Mouse (Mus musculus) right cerebral cortex, postnatal 36 days (tissue): ENCODE results near the gene Reep3.
A peak's percentile ranks its signal among the peaks of the same experiment; 100 is the strongest.

Experiments
- DNase-seq, 2 experiments: peaks; one replicate each; pipeline ENCODE4 v3.0.0; 2022; ENCODE audit warnings: low spot score in 2 of 2, mixed read lengths in 1 of 2

Gene Reep3

DNA sequence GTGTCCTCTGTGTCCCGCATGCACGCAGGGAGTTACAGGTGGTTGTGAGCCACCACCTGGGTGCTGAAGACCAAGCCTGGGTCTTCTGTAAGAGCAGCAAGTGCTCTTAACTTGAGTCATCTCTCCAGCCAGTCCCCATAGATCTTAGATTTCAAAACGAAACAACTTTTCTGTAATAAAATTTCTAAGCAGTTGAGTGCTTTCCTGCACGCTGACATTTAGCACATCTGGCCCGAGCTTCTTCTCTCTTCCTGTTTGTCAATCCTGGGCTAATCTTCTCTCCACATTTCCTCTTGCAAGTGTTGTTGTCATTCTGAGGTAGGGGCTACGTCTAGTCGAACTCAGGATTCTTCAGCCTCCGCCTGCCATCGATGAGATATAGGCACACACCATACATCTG is 44.3 kb downstream of the Reep3 start:
- DNase-seq = no peak

DNA sequence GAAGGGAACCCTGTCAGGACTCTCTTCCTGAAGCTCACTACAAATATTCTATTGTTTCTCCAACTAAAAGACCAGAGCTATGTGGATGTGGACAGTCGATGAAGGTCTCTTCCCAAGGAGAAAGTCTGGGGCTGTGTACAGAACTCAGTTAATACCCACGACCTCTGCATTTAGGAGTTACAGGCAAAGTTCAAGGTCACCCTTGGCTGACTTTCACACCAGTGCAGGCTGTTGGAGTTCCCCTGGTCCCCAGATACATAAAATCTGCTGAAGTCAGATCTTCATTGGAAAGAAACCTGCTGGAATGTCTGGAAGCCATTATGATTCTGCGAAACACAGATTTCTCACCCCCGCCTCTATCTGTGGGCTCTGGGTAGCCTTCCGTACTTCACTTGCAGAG is 45.3 kb downstream of the Reep3 start:
- DNase-seq = no peak

DNA sequence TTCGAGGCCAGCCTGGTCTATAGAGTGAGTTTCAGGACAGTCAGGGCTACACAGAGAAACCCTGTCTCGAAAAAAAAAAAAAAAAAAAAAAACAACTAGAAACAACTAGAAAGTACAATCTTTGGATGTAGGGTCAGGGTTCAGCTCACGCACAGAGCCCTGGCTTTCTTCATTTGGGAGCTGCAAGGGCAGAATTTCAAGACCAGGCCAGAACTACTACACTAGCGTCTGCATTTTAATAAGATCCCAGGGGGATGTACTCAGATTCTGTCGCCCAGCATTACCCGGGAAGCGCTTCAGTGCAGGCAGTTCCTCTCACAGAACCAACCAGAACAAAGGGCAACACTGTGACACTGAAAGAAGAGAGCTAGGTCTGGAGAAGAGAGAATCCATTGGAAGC is 46.0 kb downstream of the Reep3 start:
- DNase-seq = no peak

DNA sequence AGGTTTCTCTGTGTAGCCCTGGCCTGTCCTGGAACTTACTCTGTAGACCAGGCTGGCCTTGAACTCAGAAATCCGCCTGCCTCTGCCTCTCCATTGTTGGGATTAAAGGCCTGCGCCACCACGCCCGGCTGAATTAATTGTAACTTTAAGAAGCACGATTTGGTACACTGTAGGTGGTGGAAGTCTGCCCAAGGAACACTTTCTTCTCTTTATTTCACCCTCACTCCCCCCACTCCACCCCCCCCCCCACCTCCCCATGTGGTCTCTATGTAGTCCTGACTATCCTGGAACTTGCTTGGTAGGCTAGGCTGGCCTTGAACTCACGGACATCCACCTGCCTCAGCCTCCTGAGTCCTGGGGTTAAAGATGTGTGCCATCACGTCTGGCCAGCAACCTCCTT is 47.1 kb downstream of the Reep3 start:
- no peak for DNase-seq

DNA sequence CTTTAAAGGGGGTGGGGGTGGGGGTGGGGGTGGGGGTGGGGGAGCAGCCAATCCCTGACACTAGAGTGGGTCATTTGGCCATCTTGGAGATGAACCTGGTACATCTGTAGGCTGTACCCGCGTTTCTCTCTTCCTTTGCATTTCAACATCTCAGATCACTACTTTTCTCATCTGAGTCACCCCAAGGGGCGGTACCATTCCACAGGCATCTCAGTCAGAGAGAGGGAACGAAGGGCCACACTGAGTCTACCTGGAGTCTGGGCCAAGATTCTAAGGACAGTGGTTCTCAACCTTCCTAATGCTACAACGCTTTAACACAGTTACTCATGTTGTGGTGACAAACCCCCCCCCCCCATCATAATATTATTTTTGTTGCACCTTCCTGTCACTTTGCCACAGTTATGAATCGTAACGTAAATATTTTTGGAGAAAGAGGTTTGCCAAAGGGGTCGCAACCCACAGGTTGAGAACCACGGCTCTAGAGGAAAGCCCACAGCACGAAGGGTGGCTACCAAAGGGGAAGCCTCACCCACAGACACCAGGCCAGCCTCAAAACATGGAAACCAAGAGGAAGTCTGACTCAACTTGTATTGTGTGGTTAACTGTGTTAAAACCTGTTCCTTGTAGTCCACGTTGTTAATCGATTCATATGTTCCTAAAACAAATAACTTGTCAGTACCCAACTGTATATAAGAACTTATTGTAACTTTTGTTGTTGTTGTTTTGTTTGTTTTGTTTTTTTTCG is 47.7 kb downstream of the Reep3 start:
- DNase-seq = no peak

DNA sequence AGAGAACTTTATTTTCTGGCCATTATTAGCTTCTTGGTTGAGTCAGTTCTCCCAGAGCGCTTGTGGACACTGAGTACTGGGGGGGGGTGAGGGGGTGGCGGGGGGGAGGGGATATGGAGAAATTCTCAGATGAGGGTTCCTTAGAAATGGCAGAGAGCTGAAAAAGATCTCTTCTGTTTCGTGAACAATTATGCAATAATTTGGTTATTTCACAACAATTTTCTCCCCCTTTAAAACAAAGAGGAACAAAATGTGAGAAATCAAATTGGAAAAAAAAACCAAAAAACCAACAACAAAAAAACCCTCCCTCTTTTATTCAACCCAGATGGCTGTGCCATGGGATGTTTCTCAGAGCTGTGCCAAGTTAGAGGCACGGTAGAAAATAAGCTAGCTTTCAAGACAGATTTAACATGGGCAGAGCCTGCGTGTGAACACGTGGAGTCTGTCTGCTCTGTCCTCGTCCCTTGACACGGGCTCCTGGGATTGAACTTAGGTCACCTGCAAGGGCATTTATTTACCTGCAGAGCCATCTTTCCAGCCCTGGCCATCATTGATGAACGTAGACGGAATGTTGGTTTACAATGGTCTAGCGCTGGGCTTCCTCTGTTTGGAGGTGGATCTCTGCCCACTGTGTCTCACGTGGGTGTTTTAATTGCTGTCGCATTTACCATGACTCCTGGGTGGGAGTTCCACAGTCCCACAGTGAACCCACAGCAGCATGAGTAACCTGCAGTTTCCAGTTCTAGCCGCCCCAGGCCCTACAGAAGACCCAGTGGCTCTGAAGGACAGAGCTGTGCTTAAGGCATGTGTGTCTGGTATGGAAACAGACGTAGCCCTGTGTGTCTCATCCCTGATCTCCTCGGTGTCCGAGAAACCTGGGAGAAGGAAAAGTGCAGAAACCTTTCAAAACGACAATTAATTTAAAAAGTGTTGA is 48.8 kb downstream of the Reep3 start:
- no peak for DNase-seq

DNA sequence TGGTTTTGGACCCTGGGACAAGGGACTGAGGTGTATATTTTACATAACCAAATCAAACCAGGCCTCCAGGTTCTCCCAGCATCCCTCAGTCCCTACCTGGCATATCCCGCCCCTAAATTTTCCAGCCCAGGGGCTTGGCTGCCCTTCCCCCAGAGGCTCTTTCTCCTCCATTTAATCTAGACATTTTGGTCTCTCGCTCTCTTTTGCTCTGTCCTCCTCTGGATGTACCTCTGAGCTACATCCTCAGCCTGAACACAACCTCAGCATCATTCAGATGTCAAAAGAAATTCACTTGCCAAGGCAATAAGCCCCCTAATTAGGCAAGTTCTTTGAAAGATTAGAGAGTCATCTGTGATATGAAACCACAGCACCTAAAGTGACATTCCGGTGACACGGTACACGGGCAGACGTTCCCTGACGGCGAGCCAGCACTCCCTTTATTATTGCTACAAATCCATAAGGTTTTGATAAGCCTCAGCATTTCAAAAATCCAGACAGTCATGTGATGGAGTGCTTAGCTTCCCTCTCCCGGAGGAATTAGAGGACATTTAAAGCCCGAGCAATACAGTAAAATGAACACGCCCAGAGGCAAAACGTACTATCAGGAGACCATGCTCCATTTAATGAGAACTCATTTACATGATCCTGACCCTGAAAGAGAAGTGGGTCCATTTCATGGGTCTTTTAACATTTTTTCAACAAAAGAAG is 51.4 kb downstream of the Reep3 start:
- DNase-seq = no peak

DNA sequence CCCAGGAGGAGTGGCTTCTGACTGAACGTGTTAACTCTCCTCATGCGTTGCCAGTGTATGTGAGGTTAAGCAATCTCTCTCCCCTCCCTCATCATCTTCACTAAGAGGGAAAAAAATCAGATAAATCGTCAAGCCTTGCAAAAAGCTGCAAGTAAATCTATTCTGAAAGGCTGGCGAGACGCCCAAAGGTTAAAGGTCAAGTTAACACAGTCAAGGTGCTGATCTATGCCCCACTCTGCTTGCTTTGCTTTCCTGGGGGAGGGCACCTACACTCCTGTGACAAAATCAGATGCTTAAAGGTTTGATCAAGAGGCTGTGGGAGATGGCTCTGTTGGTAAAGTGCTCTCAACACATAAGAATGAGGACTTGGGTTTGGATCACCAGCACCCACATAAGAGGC is 52.4 kb downstream of the Reep3 start:
- DNase-seq = no peak

DNA sequence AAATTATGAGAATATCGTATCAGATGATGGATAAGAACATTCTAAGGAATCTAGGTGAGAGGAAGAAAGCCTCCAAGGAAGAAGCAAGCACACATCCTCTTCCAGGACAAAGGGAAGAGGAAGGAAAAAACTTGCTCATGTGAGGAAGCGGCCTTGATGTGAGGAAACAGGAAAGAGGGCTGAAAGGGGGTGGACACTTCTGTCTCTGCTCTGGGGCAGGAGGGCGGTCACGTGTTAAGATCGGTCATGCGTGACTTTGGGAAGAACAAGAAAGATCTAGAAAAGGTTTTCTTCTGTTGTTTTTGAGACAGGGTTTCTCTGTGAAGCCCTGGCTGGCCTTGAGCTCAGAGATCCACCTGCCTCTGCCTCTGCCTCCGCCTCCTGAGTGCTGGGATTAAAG is 53.5 kb downstream of the Reep3 start:
- no peak for DNase-seq

DNA sequence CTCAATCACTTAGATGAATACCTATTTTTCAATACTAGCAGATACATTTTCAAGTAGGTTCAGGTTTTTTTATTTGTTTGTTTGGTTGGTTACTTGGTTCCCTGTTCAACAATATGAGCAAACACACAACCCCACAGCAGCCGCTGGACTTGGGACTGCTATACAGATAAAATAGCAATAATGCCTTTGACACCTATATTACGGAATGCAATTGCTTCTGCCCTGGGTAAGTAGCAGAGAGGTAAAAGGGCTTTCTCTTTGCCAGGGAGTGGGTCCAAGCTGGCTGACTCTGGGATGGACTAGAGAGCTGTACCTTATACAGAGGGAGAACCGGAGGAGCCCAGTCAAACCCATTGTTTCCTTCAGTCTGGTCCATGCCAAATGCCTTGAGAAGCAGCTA is 56.3 kb downstream of the Reep3 start:
- no peak for DNase-seq

DNA sequence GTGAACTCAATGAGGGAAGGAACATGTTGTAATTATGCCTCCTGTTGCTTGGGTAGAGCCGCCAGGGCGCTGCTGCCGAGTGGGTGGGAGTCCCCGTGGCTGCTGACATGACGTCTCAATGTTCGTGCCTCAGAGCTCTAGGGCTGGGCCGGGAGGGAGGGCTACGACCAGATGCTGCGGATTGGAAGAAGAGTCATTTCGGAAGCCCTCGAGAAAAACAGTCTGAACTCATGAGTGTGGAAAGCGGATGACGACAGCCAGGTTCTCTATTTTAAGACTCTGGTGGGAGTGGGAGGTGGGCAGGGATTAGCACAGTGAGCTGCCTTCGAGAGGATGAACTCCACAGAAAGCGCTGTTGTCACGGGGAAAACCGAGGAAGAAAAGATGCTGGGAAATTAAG is 57.7 kb downstream of the Reep3 start:
- DNase-seq = peak; percentile 68 to 85

DNA sequence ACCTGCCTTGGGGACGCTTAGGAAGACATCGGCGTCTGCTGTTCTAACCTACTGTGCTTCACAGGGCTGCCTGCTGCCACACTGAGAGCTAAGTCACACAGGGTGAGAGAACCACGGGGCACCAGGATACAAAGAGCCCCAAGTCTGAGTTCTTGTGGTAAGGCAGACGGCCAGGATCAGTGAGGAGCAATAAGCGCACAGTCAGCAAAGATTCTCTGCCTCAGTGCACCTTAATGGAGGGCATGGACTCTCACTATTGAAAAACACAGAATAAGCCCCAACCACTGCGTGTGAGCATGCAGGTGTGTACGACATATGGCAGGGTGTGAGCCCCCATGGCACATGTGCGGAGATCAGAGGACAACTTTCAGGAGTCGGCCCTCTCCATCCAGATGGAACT is 60.2 kb downstream of the Reep3 start:
- no peak for DNase-seq

DNA sequence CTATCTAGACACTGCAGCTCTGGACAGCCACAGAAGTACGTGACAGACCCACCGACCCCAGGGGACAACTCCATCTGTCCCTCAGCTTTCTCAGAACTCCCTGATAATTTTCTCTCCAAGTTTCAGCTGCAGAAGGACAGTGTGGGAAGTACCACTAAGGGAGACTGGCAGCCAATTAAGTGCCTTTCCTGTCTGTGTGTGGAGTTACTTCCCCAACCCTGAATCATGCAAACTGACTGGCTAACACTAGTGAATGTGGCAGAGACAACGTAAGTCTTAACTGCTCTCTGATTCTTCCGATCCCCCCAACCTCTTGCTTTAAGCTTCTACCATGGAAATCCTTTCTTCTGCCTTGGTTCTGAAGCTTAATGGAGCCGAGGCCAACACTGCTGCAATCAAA is 60.6 kb downstream of the Reep3 start:
- no peak for DNase-seq

DNA sequence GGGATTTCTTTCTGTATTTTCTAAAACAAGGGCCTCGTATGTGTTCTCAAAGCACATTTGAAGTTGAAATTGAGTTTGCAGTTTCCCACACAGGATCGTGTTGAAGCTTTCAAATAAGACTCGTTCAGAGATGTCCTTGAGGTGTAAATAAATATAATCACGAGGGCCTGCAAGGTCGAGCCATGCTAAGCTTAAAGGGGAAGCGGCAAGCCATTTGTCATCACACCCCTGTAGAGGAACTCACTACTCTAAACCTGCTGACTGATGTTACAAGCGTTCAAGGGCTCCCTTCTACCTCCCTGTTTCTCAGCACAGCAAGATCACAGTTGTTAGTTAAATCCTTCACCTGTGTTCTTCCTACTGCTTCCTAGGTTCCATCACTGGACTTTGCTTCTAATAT is 65.6 kb downstream of the Reep3 start:
- DNase-seq = no peak

DNA sequence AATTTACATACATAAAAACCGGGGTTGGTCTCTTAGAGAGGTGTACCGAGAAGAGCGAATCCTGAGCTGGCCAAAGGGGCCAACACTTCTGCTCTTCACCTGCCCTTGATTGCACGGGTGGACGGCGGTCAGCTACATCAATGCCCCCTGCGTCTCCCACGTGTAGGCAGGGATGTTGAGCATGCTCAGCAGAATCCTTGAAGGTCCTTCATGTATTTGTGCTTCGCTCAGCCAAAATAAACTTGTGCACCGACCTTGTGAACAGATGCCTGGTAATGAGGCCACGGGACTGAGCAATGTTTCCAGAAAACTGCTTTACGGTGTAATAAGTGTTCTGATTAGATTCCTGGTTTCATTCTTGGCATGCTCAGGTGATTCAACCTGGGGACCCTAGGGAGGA is 67.4 kb downstream of the Reep3 start:
- DNase-seq = no peak

DNA sequence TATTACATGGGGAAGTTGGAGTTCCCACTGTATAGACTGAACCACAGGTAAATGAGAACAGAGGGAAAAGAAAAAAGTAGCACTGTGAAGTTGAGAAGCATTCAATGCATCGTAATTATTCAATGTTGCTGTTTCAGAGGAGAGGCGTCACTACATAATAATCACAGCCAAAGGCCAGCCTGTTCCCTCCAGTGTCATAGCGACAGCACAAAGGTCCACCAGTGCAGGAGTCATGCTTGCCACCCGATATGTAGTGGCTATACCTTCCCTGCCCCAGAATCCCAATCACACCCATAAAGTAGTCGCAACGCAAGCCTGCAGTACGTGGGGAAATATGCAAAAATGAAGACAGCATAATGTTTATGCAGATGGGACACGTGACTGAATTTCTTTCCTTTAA is 70.4 kb downstream of the Reep3 start:
- no peak for DNase-seq

DNA sequence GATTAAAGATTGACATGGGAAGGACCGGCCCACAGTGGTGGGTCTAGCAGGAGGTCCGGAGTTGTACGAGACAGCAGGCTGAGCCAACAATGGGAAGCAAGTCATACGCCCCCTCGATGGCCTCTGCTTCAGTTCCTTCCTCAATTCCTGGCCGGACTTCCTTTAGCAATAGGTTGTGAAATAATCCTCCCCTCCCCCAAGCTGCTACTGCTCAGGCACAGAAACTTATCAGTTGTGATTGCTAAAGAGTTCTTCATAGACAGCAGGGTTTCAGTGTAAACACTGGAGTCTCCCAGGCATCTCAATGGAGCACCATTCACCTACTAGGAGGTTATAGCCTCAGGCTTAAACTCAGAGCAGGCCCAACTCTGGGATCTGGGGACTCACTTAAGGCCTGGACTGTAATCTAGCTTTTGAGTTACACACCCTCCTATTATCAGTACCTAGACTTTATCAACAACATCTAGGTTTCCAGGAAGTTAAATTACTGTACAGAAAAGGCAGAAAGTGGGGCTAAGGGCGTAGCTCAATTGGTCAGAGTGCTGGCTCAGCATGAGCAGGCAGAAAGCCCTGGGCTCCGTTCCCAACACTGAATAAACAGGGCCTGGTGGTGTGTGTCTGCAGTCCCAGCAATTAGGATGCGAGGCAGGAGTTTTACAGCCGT is 71.0 kb downstream of the Reep3 start:
- peak in 1 of 2 experiments; percentile 38 for DNase-seq

DNA sequence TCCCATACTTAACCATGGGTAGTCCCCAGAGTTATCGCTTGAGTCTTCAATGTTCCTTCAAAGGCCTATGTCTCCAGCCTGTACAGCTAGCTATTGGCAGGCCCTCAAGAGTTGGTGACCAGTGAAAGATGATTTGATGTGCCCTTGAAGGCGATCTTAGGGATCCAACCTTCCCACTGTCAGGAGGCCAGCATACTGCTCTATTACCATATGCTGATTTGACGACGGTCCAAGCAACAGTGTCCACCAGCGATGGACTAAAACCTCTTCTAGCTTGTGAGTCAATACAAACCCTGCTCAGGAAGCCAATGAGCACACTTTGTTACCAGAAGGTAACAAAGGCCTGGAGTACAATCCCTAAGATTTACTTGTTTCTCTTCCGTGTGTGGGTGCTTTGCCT is 72.4 kb downstream of the Reep3 start:
- DNase-seq = no peak

DNA sequence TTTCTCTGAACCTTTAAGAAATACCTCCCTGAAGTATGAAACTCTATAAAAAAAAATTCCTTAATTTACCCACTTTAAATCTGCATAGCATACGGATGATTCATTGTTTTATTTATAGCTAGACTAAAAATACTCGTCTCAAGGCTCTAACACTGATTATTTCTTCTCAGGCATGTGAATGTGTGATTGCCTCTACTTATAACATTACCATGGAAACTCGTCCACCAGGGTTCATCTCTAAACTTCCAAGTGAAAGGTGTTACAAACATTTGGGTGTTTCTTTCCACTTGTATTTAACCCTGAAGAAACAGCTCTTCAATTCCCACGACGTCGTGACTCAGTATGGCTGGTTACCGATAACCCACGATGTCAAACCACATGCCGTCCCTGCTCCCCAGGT is 73.7 kb downstream of the Reep3 start:
- DNase-seq = no peak

DNA sequence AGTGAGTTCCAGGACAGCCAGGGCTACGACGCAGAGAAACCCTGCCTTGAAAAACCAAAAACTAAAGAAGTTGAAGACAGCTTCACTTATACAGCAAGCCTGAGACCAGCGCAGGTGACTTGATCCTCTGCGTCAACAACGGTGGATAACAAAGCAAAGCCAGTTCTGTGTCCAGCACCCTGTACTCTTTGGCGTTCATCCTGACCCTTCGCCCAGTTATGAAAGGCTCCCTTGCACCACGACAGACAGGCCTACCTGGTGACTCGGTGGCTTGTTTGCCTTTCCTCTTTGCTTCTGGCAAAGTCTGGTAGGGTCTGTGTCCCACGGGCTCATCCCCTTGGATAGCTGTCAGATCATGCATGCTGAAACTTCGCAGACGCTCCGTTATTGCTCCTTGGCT is 75.3 kb downstream of the Reep3 start:
- no peak for DNase-seq

DNA sequence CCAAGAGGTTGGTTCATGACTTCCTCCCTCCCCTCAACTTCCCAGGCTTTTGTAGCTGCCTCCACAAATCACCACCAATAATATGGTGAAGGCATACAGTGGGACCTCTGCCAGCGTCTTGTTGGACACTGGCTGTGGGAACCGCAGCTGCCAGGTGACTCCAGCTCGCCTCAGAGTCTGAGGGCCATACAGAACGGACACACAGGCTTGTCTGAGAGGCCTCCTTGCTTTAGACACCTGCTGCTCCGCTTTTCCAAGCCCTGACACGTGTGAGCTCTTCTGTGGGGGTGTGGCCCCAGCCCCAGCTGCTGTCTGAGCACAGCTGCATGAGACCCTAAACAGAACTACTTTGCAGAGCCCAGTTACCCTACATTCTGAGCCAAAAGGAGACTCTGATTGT is 77.9 kb downstream of the Reep3 start:
- DNase-seq = no peak

DNA sequence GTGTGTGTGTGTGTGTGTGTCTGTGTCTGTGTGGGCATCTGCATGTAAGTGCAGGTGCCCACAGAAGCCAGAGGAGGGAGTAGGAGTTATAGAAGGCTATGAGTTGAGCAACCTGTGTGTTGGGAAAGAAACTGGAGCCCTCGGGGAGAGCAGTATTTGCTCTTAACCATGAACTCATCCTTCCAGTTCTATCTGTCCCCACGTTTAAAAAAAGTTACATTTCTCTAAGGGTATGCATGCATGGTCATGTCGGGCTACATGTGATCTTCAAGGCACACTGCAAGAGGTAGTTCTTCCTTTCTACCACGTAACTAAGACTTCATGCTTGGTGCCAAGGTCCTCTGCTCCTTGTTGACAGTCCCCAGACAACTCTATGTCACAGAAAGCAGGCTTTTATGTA is 78.9 kb downstream of the Reep3 start:
- no peak for DNase-seq
